Mouse (Mus musculus): ENCODE measurements around the gene Olfr1396.
"Not testable (repeated sequence)": the region's sequence is repeated elsewhere in the genome, so short reads cannot be mapped to it uniquely, and the experiment has no call there.

Gene Olfr1396

GRCm38 (mm10) chr11:49090551-49090950 lies 24.1 kb downstream of the Olfr1396 start:
- peak; percentile 64 for DNase-seq (ENCODE audit: low read depth, low spot score)

GRCm38 (mm10) chr11:49089735-49090507 lies 24.8 kb downstream of the Olfr1396 start:
- peak; percentile 60 for DNase-seq (ENCODE audit: low read depth, low spot score)

- peak; percentile 57 for DNase-seq (ENCODE audit: low read depth, low spot score)
Observed at GRCm38 (mm10) chr11:49088990-49089652, 25.6 kb downstream of the Olfr1396 start.

GRCm38 (mm10) chr11:49087830-49088616 lies 26.7 kb downstream of the Olfr1396 start:
- peak; percentile 74 for DNase-seq (ENCODE audit: low read depth, low spot score)

- DNase-seq (ENCODE audit: low read depth, low spot score), result peak; percentile 57
Observed at GRCm38 (mm10) chr11:49086858-49087361, 27.8 kb downstream of the Olfr1396 start.

GRCm38 (mm10) chr11:49084875-49085274 lies 29.8 kb downstream of the Olfr1396 start:
- peak; percentile 75 for DNase-seq (ENCODE audit: low read depth, low spot score)

- no peak for DNase-seq (ENCODE audit: low read depth, low spot score)
Observed at GRCm38 (mm10) chr11:49084385-49084784, 30.3 kb downstream of the Olfr1396 start.

- peak; percentile 34 for DNase-seq (ENCODE audit: low read depth, low spot score)
Observed at GRCm38 (mm10) chr11:49083808-49084207, 30.9 kb downstream of the Olfr1396 start.

GRCm38 (mm10) chr11:49083146-49083545 lies 31.5 kb downstream of the Olfr1396 start:
- peak; percentile 69 for DNase-seq (ENCODE audit: low read depth, low spot score)

- DNase-seq (ENCODE audit: low read depth, low spot score), result peak; percentile 17
Observed at GRCm38 (mm10) chr11:49081886-49082285, 32.8 kb downstream of the Olfr1396 start.

- DNase-seq (ENCODE audit: low read depth, low spot score), result peak; percentile 53
Observed at GRCm38 (mm10) chr11:49081356-49081755, 33.3 kb downstream of the Olfr1396 start.

GRCm38 (mm10) chr11:49080636-49081035 lies 34.0 kb downstream of the Olfr1396 start:
- peak; percentile 12 for DNase-seq (ENCODE audit: low read depth, low spot score)

GRCm38 (mm10) chr11:49078719-49079118 lies 36.0 kb downstream of the Olfr1396 start:
- DNase-seq (ENCODE audit: low read depth, low spot score), result no peak

- DNase-seq (ENCODE audit: low read depth, low spot score), result no peak
Observed at GRCm38 (mm10) chr11:49077012-49077411, 37.7 kb downstream of the Olfr1396 start.

- peak; percentile 25 for DNase-seq (ENCODE audit: low read depth, low spot score)
Observed at GRCm38 (mm10) chr11:49076001-49076757, 38.5 kb downstream of the Olfr1396 start, which contains the start of gene Ifi47. Gene Ifi47 (plus strand): TSS chr11:49076587.

- no peak for DNase-seq (ENCODE audit: low read depth, low spot score)
Observed at GRCm38 (mm10) chr11:49068358-49068757, 46.3 kb downstream of the Olfr1396 start.

GRCm38 (mm10) chr11:49063713-49064469 lies 50.8 kb downstream of the Olfr1396 start, which contains the start of gene Tgtp2:
Gene Tgtp2 (minus strand): TSS chr11:49064206.
- peak; percentile 73 for DNase-seq (ENCODE audit: low read depth, low spot score)

- peak; percentile 47 for DNase-seq (ENCODE audit: low read depth, low spot score)
Observed at GRCm38 (mm10) chr11:49061865-49062264, 52.8 kb downstream of the Olfr1396 start.

GRCm38 (mm10) chr11:49060061-49060460 lies 54.6 kb downstream of the Olfr1396 start:
- DNase-seq (ENCODE audit: low read depth, low spot score), result not testable (repeated sequence)

Data from CD4-positive, CD25-positive, alpha-beta regulatory T cell, adult 2 months (primary cell).